Mouse (Mus musculus) skeletal muscle tissue, adult 2 months (tissue): Measurements from ENCODE around the gene Galnt2.

Experiments used
- DNase-seq: peaks from one replicate; pipeline ENCODE4 v3.0.0-alpha.2; 2012; ENCODE audit warnings: low read depth, low spot score

Galnt2 gene

GRCm38 (mm10) chr8:124370422-124371183 is 139.4 kb downstream of the Galnt2 start:
- DNase-seq: no peak

DNA sequence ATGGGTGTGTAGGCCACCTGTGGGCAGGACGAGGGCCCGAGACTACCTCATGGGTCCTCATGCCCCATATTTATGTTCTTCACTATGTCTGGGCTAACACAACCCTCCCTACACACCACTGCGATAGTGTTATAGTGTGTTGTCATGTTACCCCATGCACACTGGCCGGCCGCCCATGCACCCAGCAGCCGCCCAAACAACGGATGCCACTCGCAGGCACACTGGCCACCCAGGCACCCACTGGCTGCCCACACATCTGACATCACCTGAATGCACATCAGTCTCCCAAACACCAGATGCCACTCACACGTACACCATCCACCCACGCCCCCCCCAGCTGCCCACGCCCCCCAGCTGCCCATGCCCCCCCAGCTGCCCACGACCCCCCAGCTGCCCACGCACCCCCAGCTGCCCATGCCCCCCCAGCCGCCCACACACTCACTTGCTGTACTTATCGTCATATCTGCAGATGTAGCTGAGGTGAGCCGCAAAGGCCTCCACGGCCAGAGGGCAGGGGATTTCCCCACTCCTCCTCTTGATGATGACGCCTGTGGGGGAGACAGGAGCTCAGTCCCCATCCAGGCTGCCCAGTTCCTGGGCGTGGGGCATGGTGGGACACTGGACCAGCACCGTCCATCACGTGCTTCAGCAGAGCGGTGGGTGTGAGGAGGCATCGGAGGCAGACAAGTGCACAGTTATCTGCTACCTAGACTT is 140.4 kb downstream of the Galnt2 start:
- DNase-seq: no peak

DNA sequence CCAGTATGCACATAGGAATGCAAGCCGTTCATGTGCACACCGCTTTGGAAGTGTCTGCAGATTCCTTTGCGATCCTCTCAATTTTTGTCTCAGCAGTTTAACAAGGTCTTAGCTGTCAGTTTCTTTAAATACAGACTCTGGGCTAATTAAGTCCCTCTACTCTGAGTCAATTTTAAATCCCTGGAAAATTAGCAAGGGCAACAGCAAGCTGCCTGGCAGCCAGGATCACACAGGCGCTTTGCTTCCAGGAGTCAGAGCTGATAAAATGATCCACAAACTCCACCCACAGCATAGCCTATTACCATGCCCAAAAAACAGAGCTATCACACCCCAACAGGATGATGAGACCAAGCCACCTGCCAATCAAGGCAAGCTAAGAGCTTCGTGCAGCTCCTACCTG is 142.6 kb downstream of the Galnt2 start:
- no peak for DNase-seq

- DNase-seq: peak; percentile 10
These were observed 144.0 kb downstream of the Galnt2 start for GRCm38 (mm10) chr8:124375168-124375567.

DNA sequence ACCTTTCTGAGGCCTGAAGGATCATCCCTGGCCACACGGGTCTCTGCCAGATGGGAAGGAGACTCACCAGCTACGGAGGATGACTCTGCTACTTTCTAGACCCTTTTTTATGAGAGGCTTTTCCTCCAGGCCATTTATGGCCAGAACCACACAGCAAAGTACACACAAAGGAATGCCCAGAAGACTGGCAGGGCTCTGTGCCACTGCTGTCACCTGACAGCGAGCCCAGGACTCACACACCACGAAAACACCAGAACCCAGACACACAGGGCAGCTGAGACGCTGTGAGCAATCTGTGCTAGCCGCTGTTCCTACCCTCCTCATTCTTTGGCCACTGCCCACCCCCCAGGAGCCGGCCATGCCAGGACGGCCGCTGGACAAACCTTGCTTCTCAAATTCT is 144.5 kb downstream of the Galnt2 start:
- DNase-seq: no peak

GRCm38 (mm10) chr8:124376406-124376805 is 145.2 kb downstream of the Galnt2 start:
- no peak for DNase-seq

GRCm38 (mm10) chr8:124379289-124379688 is 148.1 kb downstream of the Galnt2 start:
- DNase-seq: no peak

DNA sequence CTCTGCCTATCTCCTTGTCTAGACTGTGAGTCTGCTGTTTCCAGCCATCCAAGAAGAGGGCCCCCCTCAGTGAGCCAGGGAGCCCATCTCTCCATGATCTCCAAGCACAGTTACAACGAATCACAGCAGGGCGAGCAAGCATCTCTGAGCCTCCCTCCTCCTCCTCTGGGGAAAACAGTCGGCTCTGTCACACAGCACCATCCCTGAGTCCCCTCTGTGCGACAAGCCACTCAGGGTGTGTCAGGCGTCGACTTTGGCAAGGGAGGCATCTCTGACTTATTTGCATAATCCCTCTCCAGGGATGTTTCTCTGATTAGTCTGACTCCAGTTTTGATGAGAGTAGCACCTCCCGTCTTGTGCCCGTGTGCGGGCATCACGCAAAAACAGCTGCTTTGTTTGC is 151.0 kb downstream of the Galnt2 start:
- no peak for DNase-seq

DNA sequence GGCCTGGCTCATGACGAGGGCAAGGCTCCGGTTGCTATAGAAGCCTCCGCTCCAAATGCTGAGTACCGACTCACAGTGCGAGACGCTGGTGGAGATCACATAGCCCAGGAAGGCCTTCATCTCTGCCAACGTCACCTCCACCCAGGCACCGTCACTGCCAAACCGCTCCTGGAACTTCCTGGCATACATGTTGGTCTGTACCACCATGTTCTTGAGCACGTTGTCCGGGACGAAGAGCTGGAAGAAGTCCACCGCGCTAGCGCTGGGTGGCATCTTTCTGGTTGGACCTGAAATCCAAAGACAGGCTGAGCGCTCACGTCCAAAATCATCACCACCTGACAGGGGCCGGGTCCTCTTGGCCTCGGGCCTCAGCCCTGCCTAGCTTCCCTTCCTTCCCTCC is 153.1 kb downstream of the Galnt2 start:
- no peak for DNase-seq

DNA sequence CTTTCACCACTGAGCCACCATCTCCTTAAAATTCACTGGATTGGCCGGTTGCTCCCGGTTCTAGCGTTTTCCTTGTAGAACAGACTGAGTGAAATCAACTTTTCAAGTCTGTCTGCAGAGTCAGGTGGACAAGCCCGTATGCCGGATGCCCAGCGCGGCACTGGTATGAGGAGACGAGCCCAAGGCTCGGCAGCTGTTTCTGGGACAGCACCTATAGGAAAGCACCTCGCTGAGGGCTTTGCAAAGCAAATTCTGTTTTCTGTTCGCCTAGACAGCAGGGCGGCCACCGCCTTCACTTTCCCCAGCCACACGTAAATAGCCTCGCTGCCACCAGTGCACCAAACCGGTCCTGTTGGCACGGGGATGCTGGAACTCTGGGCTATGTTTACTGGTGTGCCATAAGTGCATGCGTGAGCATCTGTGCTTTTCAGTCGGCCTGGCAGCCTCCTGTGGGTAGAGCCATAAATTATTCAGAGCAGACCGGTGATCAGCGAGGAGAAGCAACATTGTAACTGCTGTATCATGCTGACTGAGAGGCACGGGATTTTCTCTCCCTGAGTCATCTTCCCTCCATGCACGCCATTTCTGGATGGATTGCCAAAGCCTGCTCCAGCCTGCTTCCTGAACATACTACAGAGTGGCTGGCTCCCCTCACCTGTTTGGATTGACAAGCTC is 155.2 kb downstream of the Galnt2 start:
- peak; percentile 9 for DNase-seq

DNA sequence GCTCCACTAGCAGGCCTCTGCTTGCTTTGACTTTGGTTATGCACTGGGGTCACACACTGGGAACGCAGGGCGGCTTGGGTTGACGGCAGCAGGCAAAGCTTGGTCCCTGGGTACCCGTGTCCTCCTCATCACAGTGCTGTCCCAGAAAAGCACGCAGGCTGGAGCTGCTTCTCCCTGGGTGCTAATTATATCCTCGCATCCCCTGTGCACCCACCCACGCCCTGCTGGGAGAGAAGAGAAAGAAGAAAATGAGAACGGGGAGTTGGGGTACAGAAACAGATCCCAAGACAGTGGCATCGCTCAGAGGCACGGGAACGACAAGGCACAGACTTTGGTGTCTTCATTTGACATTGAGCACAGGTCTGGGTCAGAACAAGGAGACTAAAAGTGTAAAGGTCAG is 158.3 kb downstream of the Galnt2 start:
- no peak for DNase-seq

DNA sequence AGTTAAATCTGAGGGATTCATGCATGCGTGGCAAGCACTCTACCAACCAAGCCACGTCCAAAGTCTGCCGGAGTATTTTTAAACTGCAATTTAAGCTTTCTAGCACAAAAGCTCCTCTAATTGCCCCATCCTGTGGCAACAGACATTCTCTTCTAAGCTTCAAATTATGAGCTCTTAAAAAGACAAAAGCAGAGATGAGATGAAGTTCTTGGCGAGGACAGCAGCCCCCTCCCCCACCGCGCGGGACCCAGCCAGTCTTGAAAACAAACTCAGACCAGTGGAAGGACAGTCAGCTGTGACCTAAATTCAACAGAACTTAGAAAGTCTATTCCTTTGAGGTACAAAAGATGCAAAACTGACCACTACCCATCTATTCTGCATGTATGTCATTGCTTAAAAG is 160.0 kb downstream of the Galnt2 start:
- no peak for DNase-seq

- DNase-seq: no peak
These were observed 161.3 kb downstream of the Galnt2 start for GRCm38 (mm10) chr8:124392271-124393012.

GRCm38 (mm10) chr8:124393013-124393412 is 161.8 kb downstream of the Galnt2 start:
- DNase-seq: no peak

GRCm38 (mm10) chr8:124393927-124394326 is 162.7 kb downstream of the Galnt2 start:
- no peak for DNase-seq

GRCm38 (mm10) chr8:124394951-124395350 is 163.8 kb downstream of the Galnt2 start:
- no peak for DNase-seq
